Mouse (Mus musculus): ENCODE measurements at regions not wholly inside any gene's neighbourhood (a gene's known extent, or its start where the extent isn't known, plus 50 kb on each side); places are given as distances from the start of the nearest gene placed in this dataset.

DNA sequence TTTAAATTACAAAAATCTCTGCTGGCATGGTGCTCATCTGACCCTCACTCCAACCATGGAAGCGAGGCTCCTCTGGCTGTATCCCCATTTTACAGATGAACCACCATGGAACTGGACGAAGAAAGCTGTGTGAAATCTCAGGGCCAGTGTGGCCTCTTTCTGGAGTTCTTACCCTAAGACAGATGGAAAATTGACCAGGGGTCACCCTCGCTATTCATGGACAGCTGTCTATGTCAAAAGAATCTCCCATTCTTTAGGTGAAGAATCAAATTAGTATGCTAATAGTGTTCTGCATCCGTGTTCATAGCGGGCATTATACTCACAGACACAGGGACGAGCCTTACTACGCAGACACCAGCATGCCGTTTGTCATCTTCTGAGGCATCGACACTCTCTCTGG is 78.6 kb upstream of the Sox2 start:
- 90% methylated on average over 9 of the region's 9 CpGs for WGBS
- Histone ChIP-seq H3K36me3 (ENCODE audit: control insufficient read depth, insufficient read depth, low read length) (no peaks in the 10 kb centered on the region), H3K4me3 (ENCODE audit: low read depth, low read length) (no peak overlapping the region), H3K4me1 (ENCODE audit: control insufficient read depth, insufficient read depth, insufficient read length, low read length) (no peaks in the 10 kb centered on the region), H3K27me3 (ENCODE audit: control insufficient read depth, insufficient read depth, low read length) (no peaks in the 10 kb centered on the region), H3K27ac (ENCODE audit: insufficient read depth, low read depth, low read length) (no peak overlapping the region)
- TF ChIP-seq CTCF (IDR thresholded peaks at IDR 0.05; ENCODE audit: extremely low read depth, insufficient read length, insufficient replicate concordance, low read depth, low read length) (no peak), POLR2A (IDR thresholded peaks at IDR 0.05; ENCODE audit: low read depth, low read length) (no peak)

DNA sequence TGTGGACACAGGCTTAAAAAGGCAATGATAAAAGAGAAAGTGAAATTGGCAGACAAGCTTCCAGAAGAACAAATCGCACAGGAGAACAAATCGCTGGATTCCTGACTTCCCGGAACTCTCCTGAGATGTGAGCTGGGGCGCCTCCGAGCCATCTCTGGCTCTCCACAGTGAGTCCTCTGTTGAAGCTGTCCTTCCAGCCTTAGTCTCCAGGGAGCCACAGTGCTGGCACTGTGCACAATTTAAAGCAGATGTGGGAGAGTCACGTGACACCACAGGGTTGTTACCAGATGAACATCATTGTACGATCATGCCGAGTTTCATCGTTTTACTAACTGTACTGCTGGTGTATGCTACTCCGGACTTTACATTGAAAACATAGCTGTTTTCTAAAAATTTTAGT is 80.2 kb upstream of the Sox2 start:
- no peak overlapping the region for H3K4me3 ChIP-seq (ENCODE audit: low read depth, low read length)
- H3K36me3 ChIP-seq (ENCODE audit: control insufficient read depth, insufficient read depth, low read length): no peaks in the 10 kb centered on the region
- 85% methylated on average over 10 of the region's 10 CpGs for WGBS
- H3K4me1 ChIP-seq (ENCODE audit: control insufficient read depth, insufficient read depth, insufficient read length, low read length): no peaks in the 10 kb centered on the region
- H3K27ac ChIP-seq (ENCODE audit: insufficient read depth, low read depth, low read length): no peak overlapping the region
- TF ChIP-seq CTCF (IDR thresholded peaks at IDR 0.05; ENCODE audit: extremely low read depth, insufficient read length, insufficient replicate concordance, low read depth, low read length) (no peak), POLR2A (IDR thresholded peaks at IDR 0.05; ENCODE audit: low read depth, low read length) (no peak)
- no peaks in the 10 kb centered on the region for H3K27me3 ChIP-seq (ENCODE audit: control insufficient read depth, insufficient read depth, low read length)

DNA sequence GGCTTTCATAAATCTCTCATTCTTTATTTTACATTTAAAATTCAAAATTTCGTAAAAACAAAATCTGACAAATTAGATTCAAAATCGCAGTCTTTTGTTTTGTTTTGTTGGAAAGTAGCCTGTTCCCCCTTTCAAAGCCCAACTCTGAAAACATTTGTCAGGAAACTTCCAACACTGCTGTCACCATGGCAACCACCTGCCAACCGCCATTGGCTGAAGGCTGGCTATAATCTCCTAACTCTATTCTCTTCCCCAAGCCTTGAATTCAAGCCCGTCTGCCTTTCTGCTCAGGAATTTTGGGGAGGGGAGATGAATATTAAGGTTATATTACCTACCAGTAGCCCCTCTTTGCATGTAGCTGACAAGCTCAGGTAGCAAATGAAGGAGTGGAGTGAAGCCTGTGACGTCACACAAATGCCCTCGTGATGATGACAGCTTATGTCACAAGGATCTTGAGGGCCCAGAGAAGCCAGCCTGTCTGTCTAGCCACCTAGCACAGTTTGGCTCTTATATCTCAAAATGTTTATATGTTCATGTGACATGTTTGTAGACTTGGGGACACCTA is 82.0 kb upstream of the Sox2 start:
- no peak overlapping the region for H3K4me3 ChIP-seq (ENCODE audit: low read depth, low read length)

DNA sequence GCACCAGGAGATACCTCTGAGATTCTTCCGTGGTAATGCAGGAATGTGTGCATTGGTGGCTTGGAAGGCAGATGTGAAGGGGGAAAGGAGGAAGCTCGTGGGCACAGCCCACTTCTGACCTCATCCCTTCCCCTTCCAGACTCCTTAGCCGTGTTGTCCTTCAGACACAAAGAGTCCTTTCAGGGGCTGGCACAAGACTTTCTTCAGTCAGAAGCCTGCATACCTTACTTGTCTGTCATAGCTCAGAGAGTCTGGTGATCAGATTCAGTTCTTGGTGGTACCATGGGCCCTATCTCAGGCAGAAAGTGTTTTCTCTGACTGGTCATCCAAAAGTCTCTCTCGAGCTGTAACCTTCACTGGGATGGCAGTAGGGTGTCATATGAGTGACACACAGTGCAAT is 84.8 kb upstream of the Sox2 start:
- Histone ChIP-seq H3K27me3 (ENCODE audit: control insufficient read depth, insufficient read depth, low read length) (no peaks in the 10 kb centered on the region), H3K4me1 (ENCODE audit: control insufficient read depth, insufficient read depth, insufficient read length, low read length) (no peaks in the 10 kb centered on the region), H3K27ac (ENCODE audit: insufficient read depth, low read depth, low read length) (no peak overlapping the region), H3K36me3 (ENCODE audit: control insufficient read depth, insufficient read depth, low read length) (no peaks in the 10 kb centered on the region), H3K4me3 (ENCODE audit: low read depth, low read length) (no peak overlapping the region)
- WGBS: 28% methylated on average over 4 of the region's 4 CpGs
- TF ChIP-seq CTCF (IDR thresholded peaks at IDR 0.05; ENCODE audit: extremely low read depth, insufficient read length, insufficient replicate concordance, low read depth, low read length) (no peak), POLR2A (IDR thresholded peaks at IDR 0.05; ENCODE audit: low read depth, low read length) (no peak)

More for the DNA sequence above, 82.0 kb upstream of the Sox2 start:
- 70% methylated on average over 6 of the region's 6 CpGs for WGBS
- Histone ChIP-seq H3K27ac (ENCODE audit: insufficient read depth, low read depth, low read length) (no peak overlapping the region), H3K27me3 (ENCODE audit: control insufficient read depth, insufficient read depth, low read length) (no peaks in the 10 kb centered on the region), H3K36me3 (ENCODE audit: control insufficient read depth, insufficient read depth, low read length) (no peaks in the 10 kb centered on the region), H3K4me1 (ENCODE audit: control insufficient read depth, insufficient read depth, insufficient read length, low read length) (no peaks in the 10 kb centered on the region)
- TF ChIP-seq POLR2A (IDR thresholded peaks at IDR 0.05; ENCODE audit: low read depth, low read length): no peak
- no peak for TF ChIP-seq CTCF (IDR thresholded peaks at IDR 0.05; ENCODE audit: extremely low read depth, insufficient read length, insufficient replicate concordance, low read depth, low read length)

DNA sequence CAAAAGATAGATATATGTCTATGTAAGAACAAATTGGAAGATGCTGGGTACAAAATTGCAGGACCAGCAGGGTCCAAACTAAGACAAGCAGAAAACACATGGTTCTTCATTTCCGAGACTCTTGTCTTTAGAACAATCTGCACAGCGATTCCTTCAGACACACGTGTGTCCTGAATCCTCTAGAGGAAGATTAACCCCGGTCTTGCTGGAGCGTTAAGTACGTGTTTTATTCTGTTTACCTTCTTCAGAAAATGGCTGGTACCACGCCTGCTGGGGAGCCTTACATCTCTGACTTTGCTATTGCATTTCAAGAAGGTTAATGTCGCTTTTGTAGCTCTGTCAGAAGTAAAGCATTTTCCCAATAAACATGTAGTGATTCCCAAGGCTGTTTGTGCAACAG is 87.3 kb upstream of the Sox2 start:
- Histone ChIP-seq H3K36me3 (ENCODE audit: control insufficient read depth, insufficient read depth, low read length) (no peaks in the 10 kb centered on the region), H3K4me3 (ENCODE audit: low read depth, low read length) (no peak overlapping the region), H3K27me3 (ENCODE audit: control insufficient read depth, insufficient read depth, low read length) (no peaks in the 10 kb centered on the region), H3K27ac (ENCODE audit: insufficient read depth, low read depth, low read length) (no peak overlapping the region), H3K4me1 (ENCODE audit: control insufficient read depth, insufficient read depth, insufficient read length, low read length) (no peaks in the 10 kb centered on the region)
- WGBS: 52% methylated on average over 8 of the region's 8 CpGs
- TF ChIP-seq POLR2A (IDR thresholded peaks at IDR 0.05; ENCODE audit: low read depth, low read length): no peak
- no peak for TF ChIP-seq CTCF (IDR thresholded peaks at IDR 0.05; ENCODE audit: extremely low read depth, insufficient read length, insufficient replicate concordance, low read depth, low read length)

DNA sequence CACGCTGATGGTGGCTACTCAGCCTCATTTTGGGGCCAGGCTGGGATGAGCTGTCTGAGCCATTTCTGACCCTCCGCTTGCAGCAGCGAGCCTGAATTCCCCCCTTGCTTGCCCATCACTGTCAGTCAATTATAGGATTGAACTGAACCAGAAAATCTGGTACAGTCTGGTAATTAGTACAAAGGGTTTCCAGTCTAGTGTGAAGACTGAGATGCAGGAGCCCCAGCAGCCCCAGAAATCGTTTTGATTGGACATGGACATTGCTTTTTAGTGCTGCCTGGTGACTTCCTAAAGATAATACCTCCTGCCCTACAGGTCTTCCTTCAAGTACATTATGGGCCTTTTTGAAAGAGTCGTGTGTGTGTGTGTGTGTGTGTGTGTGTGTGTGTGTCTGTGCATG is 88.5 kb upstream of the Sox2 start:
- H3K36me3 ChIP-seq (ENCODE audit: control insufficient read depth, insufficient read depth, low read length): no peaks in the 10 kb centered on the region
- H3K4me1 ChIP-seq (ENCODE audit: control insufficient read depth, insufficient read depth, insufficient read length, low read length): no peaks in the 10 kb centered on the region
- H3K4me3 ChIP-seq (ENCODE audit: low read depth, low read length): no peak overlapping the region
- TF ChIP-seq CTCF (IDR thresholded peaks at IDR 0.05; ENCODE audit: extremely low read depth, insufficient read length, insufficient replicate concordance, low read depth, low read length) (no peak), POLR2A (IDR thresholded peaks at IDR 0.05; ENCODE audit: low read depth, low read length) (no peak)
- H3K27me3 ChIP-seq (ENCODE audit: control insufficient read depth, insufficient read depth, low read length): no peaks in the 10 kb centered on the region
- 79% methylated on average over 5 of the region's 5 CpGs for WGBS
- no peak overlapping the region for H3K27ac ChIP-seq (ENCODE audit: insufficient read depth, low read depth, low read length)

DNA sequence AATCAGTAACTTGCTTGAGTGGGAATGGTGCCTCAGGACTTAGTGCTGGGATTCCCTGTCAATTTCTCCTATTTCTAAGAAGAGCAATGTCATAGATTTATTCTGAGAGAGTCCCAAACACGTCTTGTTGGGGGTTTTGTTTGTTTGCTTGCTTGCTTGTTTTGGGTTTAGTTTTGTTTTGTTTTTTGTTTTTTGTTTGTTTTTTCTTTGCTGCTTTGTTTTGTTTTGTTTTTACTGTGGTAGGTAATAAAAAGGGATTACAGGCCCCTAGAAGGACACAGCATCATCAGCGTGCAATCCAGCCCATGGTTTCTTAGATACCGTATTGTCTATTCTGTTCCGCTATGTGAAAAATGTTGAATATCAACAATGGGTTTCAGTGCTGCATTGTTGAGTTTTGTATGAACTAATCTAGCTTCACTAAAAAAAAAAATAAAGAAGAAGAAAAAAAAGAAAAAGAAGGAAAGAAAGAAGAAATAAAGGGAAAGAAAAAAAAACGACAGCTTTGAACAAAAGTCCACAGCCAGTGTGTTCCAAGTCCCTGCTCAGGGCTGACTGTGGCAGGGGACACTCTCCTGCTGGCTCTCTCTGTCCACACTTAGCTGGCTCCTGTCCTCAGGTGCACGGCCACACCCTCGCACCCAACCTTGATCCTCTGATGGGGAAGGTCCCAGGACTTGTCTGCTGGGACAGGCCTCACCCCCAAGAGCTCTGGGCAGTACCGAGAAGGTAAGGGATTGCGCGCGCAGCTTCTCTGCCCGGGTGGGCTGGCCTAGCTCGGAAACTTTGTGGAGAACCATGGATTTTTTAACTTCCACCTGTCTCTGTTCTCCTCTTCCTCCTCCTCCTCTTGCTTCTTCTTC is 90.1 kb upstream of the Sox2 start:
- 60% methylated on average over 13 of the region's 13 CpGs for WGBS
- Histone ChIP-seq H3K4me3 (ENCODE audit: low read depth, low read length) (no peak overlapping the region), H3K36me3 (ENCODE audit: control insufficient read depth, insufficient read depth, low read length) (no peaks in the 10 kb centered on the region), H3K4me1 (ENCODE audit: control insufficient read depth, insufficient read depth, insufficient read length, low read length) (no peaks in the 10 kb centered on the region), H3K27me3 (ENCODE audit: control insufficient read depth, insufficient read depth, low read length) (no peaks in the 10 kb centered on the region), H3K27ac (ENCODE audit: insufficient read depth, low read depth, low read length) (no peak overlapping the region)
- TF ChIP-seq CTCF (IDR thresholded peaks at IDR 0.05; ENCODE audit: extremely low read depth, insufficient read length, insufficient replicate concordance, low read depth, low read length): no peak
- no peak for TF ChIP-seq POLR2A (IDR thresholded peaks at IDR 0.05; ENCODE audit: low read depth, low read length)
